Mouse (Mus musculus) lung, postnatal 0 days (tissue): ENCODE measurements around the gene Hibadh. TPM values are rescaled to one million over a fixed set of nuclear protein-coding genes. Genes with fewer than 3 reads are reported as not detected.
A peak's percentile ranks its signal among the peaks of the same experiment; 100 is the strongest.

ENCODE experiments used
- ATAC-seq: fragments of 200-750 bp; cut with Nextera tagmentation; 2 replicates; pipeline ENCODE4 v1.8.0; 2017; ENCODE audit warnings: moderate library complexity
- DNase-seq: peaks from one replicate; pipeline ENCODE4 v3.0.0-alpha.2; 2016; ENCODE audit warnings: low spot score
- H3K27ac ChIP-seq: fragments of 300-500 bp; sonication (generic); 2 replicates; pipeline ENCODE4 v1.5.1; 2014; ENCODE audit warnings: antibody characterized with exemption, mild to moderate bottlenecking, low read length, mixed read lengths
- H3K27me3 ChIP-seq: fragments of 300-500 bp; sonication (generic); replicated peaks from 2 replicates; pipeline ENCODE4 v1.6.1; 2014; ENCODE audit warnings: low read length, mixed read lengths; ENCODE audit not compliant: insufficient read depth
- H3K36me3 ChIP-seq: fragments of 300-500 bp; sonication (generic); 2 replicates; pipeline ENCODE4 v1.6.1; 2014; ENCODE audit warnings: low read length, mixed read lengths; ENCODE audit not compliant: insufficient read depth
- H3K4me1 ChIP-seq: fragments of 300-500 bp; sonication (generic); 2 replicates; pipeline ENCODE4 v1.6.1; 2014; ENCODE audit warnings: antibody characterized with exemption, low read depth, low read length, mixed read lengths; ENCODE audit not compliant: insufficient read depth
- H3K4me2 ChIP-seq: fragments of 300-500 bp; sonication (generic); replicated peaks from 2 replicates; pipeline ENCODE4 v1.6.1; 2014; ENCODE audit warnings: low read depth, mild to moderate bottlenecking, low read length, moderate library complexity, mixed read lengths
- H3K4me3 ChIP-seq: fragments of 300-500 bp; sonication (generic); 2 replicates; pipeline ENCODE4 v1.5.1; 2014; ENCODE audit warnings: low read depth, low read length
- H3K9ac ChIP-seq: fragments of 300-500 bp; sonication (generic); replicated peaks from 2 replicates; pipeline ENCODE4 v1.6.1; 2014; ENCODE audit warnings: low read depth, mild to moderate bottlenecking
- H3K9me3 ChIP-seq: fragments of 300-500 bp; sonication (generic); 2 replicates; pipeline ENCODE4 v1.6.1; 2016; ENCODE audit warnings: low read length, mixed read lengths
- CTCF ChIP-seq: IDR thresholded peaks from 2 replicates; pipeline ENCODE4 v1.5.1; 2016; ENCODE audit warnings: antibody characterized with exemption, mild to moderate bottlenecking
- EP300 ChIP-seq: IDR thresholded peaks from 2 replicates; pipeline ENCODE4 v1.6.1; 2016; ENCODE audit warnings: antibody characterized with exemption, mild to moderate bottlenecking, control low read depth
- WGBS: fragments of 180-500 bp; shearing (Covaris S2); extraction: QIAGEN DNeasy Blood & Tissue Kit; methylation state at CpG from one replicate; pipeline ENCODE4 v1.1.7; 2014; 5-methylcytosine and 5-hydroxymethylcytosine counted together
- polyA plus RNA-seq: library from polyadenylated mRNA; unstranded; fragments of >200 nt; fragmentation: Nextera tagmentation; extraction: Ambion mirVana; gene quantifications from 2 replicates; pipeline ENCODE4 v1.2.1, GENCODE M21; 2015

Gene Hibadh
- polyA plus RNA-seq, 1 experiment from 2014 or later, result 113 TPM

- no peak overlapping the region for H3K4me3 ChIP-seq
- no peaks in the 10 kb centered on the region for H3K9me3 ChIP-seq
- TF ChIP-seq CTCF (no peak), EP300 (peak; percentile 64)
- no peaks in the 10 kb centered on the region for H3K36me3 ChIP-seq
- 0 out of 2 replicates have a peak overlapping the region, but pooled peaks have one; percentile 28 for H3K27ac ChIP-seq
- H3K4me1 ChIP-seq, result peaks cover 8% of the 10 kb centered on the region
- no peaks in the 10 kb centered on the region for H3K27me3 ChIP-seq
- H3K4me2 ChIP-seq, result no peak overlapping the region
- ATAC-seq (peak; percentile 78), DNase-seq (peak; percentile 81)
- 59% methylated on average over 7 of the region's 7 CpGs for WGBS
- no peak overlapping the region for H3K9ac ChIP-seq
These were observed 33.3 kb downstream of the Hibadh start for GRCm38 (mm10) chr6:52606746-52607347.

GRCm38 (mm10) chr6:52601706-52602642 is 38.2 kb downstream of the Hibadh start:
- no peak for DNase-seq

GRCm38 (mm10) chr6:52601117-52601516 is 39.1 kb downstream of the Hibadh start:
- H3K36me3 ChIP-seq, result no peaks in the 10 kb centered on the region
- H3K9me3 ChIP-seq, result no peaks in the 10 kb centered on the region
- H3K4me1 ChIP-seq, result no peaks in the 10 kb centered on the region
- H3K27me3 ChIP-seq, result no peaks in the 10 kb centered on the region
- H3K4me3 ChIP-seq, result no peak overlapping the region
- H3K27ac ChIP-seq, result no peak overlapping the region
- DNase-seq, result peak; percentile 81
- no peak for ATAC-seq
- H3K9ac ChIP-seq, result no peak overlapping the region
- TF ChIP-seq CTCF, result peak; percentile 81
- TF ChIP-seq EP300, result no peak
- H3K4me2 ChIP-seq, result no peak overlapping the region
- 25% methylated on average over 4 of the region's 4 CpGs for WGBS

More at GRCm38 (mm10) chr6:52601706-52602642, 38.2 kb downstream of the Hibadh start:
- no peak overlapping the region for H3K27ac ChIP-seq
- H3K9ac ChIP-seq, result no peak overlapping the region
- no peaks in the 10 kb centered on the region for H3K27me3 ChIP-seq
- H3K4me3 ChIP-seq, result no peak overlapping the region
- no peaks in the 10 kb centered on the region for H3K36me3 ChIP-seq
- H3K9me3 ChIP-seq, result no peaks in the 10 kb centered on the region
- no peak for ATAC-seq
- WGBS, result 61% methylated on average over 7 of the region's 7 CpGs
- H3K4me2 ChIP-seq, result no peak overlapping the region
- H3K4me1 ChIP-seq, result no peaks in the 10 kb centered on the region
- TF ChIP-seq CTCF (no peak), EP300 (no peak)

- TF ChIP-seq EP300 (no peak), CTCF (no peak)
- 64% methylated on average over 1 of the region's 1 CpGs for WGBS
These were observed 45.4 kb downstream of the Hibadh start for GRCm38 (mm10) chr6:52594752-52595151.

GRCm38 (mm10) chr6:52586564-52586963 is 53.6 kb downstream of the Hibadh start:
- Histone ChIP-seq H3K9ac (no peak overlapping the region), H3K36me3 (no peaks in the 10 kb centered on the region), H3K27me3 (no peaks in the 10 kb centered on the region), H3K4me1 (no peaks in the 10 kb centered on the region), H3K27ac (no peak overlapping the region), H3K9me3 (no peaks in the 10 kb centered on the region), H3K4me2 (no peak overlapping the region), H3K4me3 (no peak overlapping the region)
- ATAC-seq, result no peak
- TF ChIP-seq EP300 (no peak), CTCF (no peak)
- DNase-seq, result no peak

More at GRCm38 (mm10) chr6:52594752-52595151, 45.4 kb downstream of the Hibadh start:
- no peaks in the 10 kb centered on the region for H3K4me1 ChIP-seq
- ATAC-seq, result no peak
- no peak overlapping the region for H3K9ac ChIP-seq
- H3K36me3 ChIP-seq, result no peaks in the 10 kb centered on the region
- H3K9me3 ChIP-seq, result no peaks in the 10 kb centered on the region
- no peak for DNase-seq
- no peaks in the 10 kb centered on the region for H3K27me3 ChIP-seq
- no peak overlapping the region for H3K27ac ChIP-seq
- H3K4me3 ChIP-seq, result no peak overlapping the region
- no peak overlapping the region for H3K4me2 ChIP-seq

GRCm38 (mm10) chr6:52584383-52584782 is 55.8 kb downstream of the Hibadh start:
- Histone ChIP-seq H3K36me3 (no peaks in the 10 kb centered on the region), H3K4me1 (no peaks in the 10 kb centered on the region), H3K4me2 (no peak overlapping the region), H3K27ac (no peak overlapping the region), H3K9me3 (no peaks in the 10 kb centered on the region), H3K9ac (no peak overlapping the region), H3K27me3 (no peaks in the 10 kb centered on the region), H3K4me3 (no peak overlapping the region)
- 25% methylated on average over 8 of the region's 8 CpGs for WGBS
- peak; percentile 85 for ATAC-seq
- TF ChIP-seq EP300 (no peak), CTCF (no peak)
- DNase-seq, result peak; percentile 52
